In the genomic region with DNA sequence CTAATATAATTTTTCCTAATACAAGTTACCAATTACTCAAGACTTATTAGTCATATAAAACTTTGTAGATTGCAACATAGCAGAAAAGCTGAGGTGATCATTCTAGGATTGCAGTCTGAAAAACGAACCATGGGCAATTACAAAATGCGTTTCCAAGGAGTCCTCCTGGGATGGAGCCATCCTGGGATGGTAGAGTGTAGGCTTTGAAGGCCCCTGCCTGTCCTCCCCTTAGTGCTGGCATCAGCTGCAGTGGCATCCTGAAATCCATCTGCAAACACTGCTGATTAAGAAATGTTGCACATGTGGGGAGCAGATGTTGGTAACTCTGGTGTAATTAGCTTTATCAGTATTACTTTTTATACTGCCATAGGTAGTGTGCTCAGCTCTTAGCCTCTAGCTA, we compare ENCODE assay signal across 28 mouse cellular contexts.
DNase-seq lines count a peak whose midpoint lies in the region; ATAC-seq lines count a peak whose summit lies in the region.
"Had no signal": no experiment of that assay in that cellular context is flagged by ENCODE, and none has a peak within 500 bp of the region (broad histone marks: within the 10 kb centered on the region; RNA-seq: fewer than 3 reads in every experiment).

No protein-coding gene starts in this region.

- H3K4me1 ChIP-seq in hindbrain, embryonic 16.5 days (ENCODE audit: control insufficient read depth, insufficient read depth, low read depth, low read length): no peaks in the 10 kb centered on the region
- H3K4me1 ChIP-seq: embryonic facial prominence, embryonic 10.5 days; embryonic facial prominence, embryonic 13.5 days; forebrain, embryonic 12.5 days; forebrain, embryonic 15.5 days; heart, embryonic 12.5 days; hindbrain, embryonic 10.5 days; hindbrain, embryonic 13.5 days had no signal

- peak; percentile 80 for DNase-seq in heart, adult 11 months
- no peak for DNase-seq in heart, adult 8-10 months (ENCODE audit: low spot score)
- DNase-seq in 3T3-L1 (ENCODE audit: low read depth, low spot score): peak; percentile 31
- DNase-seq in MN1 (ENCODE audit: low spot score): peak; percentile 3
- peak; percentile 24 for DNase-seq in forelimb bud, embryonic 11.5 days (ENCODE audit: low read depth, low spot score)
- DNase-seq in cerebellum, adult 11 months: no peak
- DNase-seq: adrenal gland, postnatal 10 days; cerebellum, adult 11-12 months; cerebellum, adult 8-10 months; cerebellum, postnatal 10 days; cerebellum, postnatal 36 days; embryo, embryonic 11 days; gastrocnemius, postnatal 10 days; gastrocnemius, postnatal 36 days; heart, postnatal 10 days; heart, postnatal 36 days; kidney, adult 2 months had no signal

- H3K4me2 ChIP-seq in hindbrain, embryonic 16.5 days (ENCODE audit: low read length): no peak overlapping the region
- H3K4me2 ChIP-seq: embryonic facial prominence, embryonic 13.5 days; forebrain, embryonic 12.5 days; forebrain, embryonic 15.5 days; heart, embryonic 12.5 days; heart, embryonic 15.5 days; hindbrain, embryonic 13.5 days had no signal

- H3K9me3 ChIP-seq in hindbrain, embryonic 16.5 days (ENCODE audit: control insufficient read depth, low read length): no peaks in the 10 kb centered on the region
- H3K9me3 ChIP-seq: embryonic facial prominence, embryonic 10.5 days; embryonic facial prominence, embryonic 13.5 days; forebrain, embryonic 12.5 days; forebrain, embryonic 15.5 days; heart, embryonic 15.5 days; hindbrain, embryonic 10.5 days; hindbrain, embryonic 13.5 days had no signal

- H3K27ac ChIP-seq in hindbrain, embryonic 16.5 days (ENCODE audit: low read depth, low read length): no peak overlapping the region
- H3K27ac ChIP-seq: embryonic facial prominence, embryonic 10.5 days; embryonic facial prominence, embryonic 13.5 days; forebrain, embryonic 12.5 days; forebrain, embryonic 15.5 days; heart, embryonic 15.5 days; hindbrain, embryonic 10.5 days; hindbrain, embryonic 13.5 days; hindbrain, postnatal 0 days had no signal

- ATAC-seq in hindbrain, embryonic 16.5 days: no peak
- ATAC-seq: forebrain, embryonic 15.5 days; hindbrain, postnatal 0 days had no signal

- no peaks in the 10 kb centered on the region for H3K27me3 ChIP-seq in hindbrain, embryonic 16.5 days (replicated peaks; ENCODE audit: control insufficient read depth, insufficient read depth, low read length)
- H3K27me3 ChIP-seq: embryonic facial prominence, embryonic 13.5 days; forebrain, embryonic 12.5 days; forebrain, embryonic 15.5 days; heart, embryonic 12.5 days; heart, embryonic 15.5 days; hindbrain, embryonic 13.5 days had no signal

- 72% methylated on average over 2 of the region's 2 CpGs for WGBS in hindbrain, embryonic 16.5 days

- H3K9ac ChIP-seq in hindbrain, embryonic 16.5 days (ENCODE audit: low read depth, low read length): no peak overlapping the region
- H3K9ac ChIP-seq: embryonic facial prominence, embryonic 13.5 days; forebrain, embryonic 12.5 days; forebrain, embryonic 15.5 days; heart, embryonic 12.5 days; heart, embryonic 15.5 days; hindbrain, embryonic 13.5 days had no signal

- H3K4me3 ChIP-seq in hindbrain, embryonic 16.5 days (ENCODE audit: low read length): no peak overlapping the region
- H3K4me3 ChIP-seq: embryonic facial prominence, embryonic 10.5 days; embryonic facial prominence, embryonic 13.5 days; erythroblast, embryonic 14.5 days; forebrain, embryonic 12.5 days; forebrain, embryonic 15.5 days; heart, embryonic 12.5 days; heart, embryonic 15.5 days; hindbrain, embryonic 10.5 days; hindbrain, embryonic 13.5 days had no signal

- peaks cover 56% of the 10 kb centered on the region for H3K36me3 ChIP-seq in hindbrain, embryonic 16.5 days (ENCODE audit: control insufficient read depth, insufficient read depth, low read length)

Comparison
In these comparisons a context has a peak if more than half of its experiments do, and no peak if none do; other contexts are left out.
1. DNase-seq: peak in heart, adult 11 months (single experiment), 3T3-L1 (single experiment), MN1 (single experiment) and forelimb bud, embryonic 11.5 days (single experiment); none in heart, adult 8-10 months (single experiment) and cerebellum, adult 11 months (single experiment).